Mouse (Mus musculus) G1E (cell line): Measurements from ENCODE around the gene Nrcam. TPM values are rescaled to one million over a fixed set of nuclear protein-coding genes. Genes with fewer than 3 reads are reported as not detected.

Source experiments
- ATAC-seq: 2 replicates; pipeline ENCODE4 v1.8.0; 2016; ENCODE audit warnings: mild to moderate bottlenecking; ENCODE audit not compliant: insufficient number of reproducible peaks, poor library complexity, low FRiP score, severe bottlenecking; ENCODE audit errors: extremely low read depth
- DNase-seq: peaks from one replicate; pipeline ENCODE4 v3.0.0; 2012; ENCODE audit warnings: low spot score
- H3K27me3 ChIP-seq: 2 replicates; pipeline ENCODE4 v1.6.1; 2012; ENCODE audit warnings: mild to moderate bottlenecking, low read length, inconsistent platforms; ENCODE audit not compliant: insufficient read depth
- H3K36me3 ChIP-seq: replicated peaks from 2 replicates; pipeline ENCODE3; 2012; ENCODE audit warnings: mild to moderate bottlenecking, inconsistent platforms
- H3K4me1 ChIP-seq: 2 replicates; pipeline ENCODE4 v1.6.1; 2012; ENCODE audit warnings: low read depth, low read length, inconsistent platforms, mixed read lengths; ENCODE audit not compliant: insufficient read depth
- H3K4me3 ChIP-seq: 2 replicates; pipeline ENCODE4 v1.5.1; 2012; ENCODE audit warnings: low read depth, mild to moderate bottlenecking, inconsistent platforms, low read length, moderate library complexity, mixed read lengths
- H3K9me3 ChIP-seq: replicated peaks from 2 replicates; pipeline ENCODE4 v1.6.1; 2012; ENCODE audit warnings: inconsistent platforms
- CTCF ChIP-seq: IDR thresholded peaks from 2 replicates; pipeline ENCODE4 v1.5.1; 2012; ENCODE audit warnings: low read depth, low read length, inconsistent platforms, mixed read lengths
- GATA1 ChIP-seq: IDR thresholded peaks from 2 replicates; pipeline ENCODE4 v1.6.1; 2012; ENCODE audit warnings: borderline replicate concordance, low read length, inconsistent platforms, mixed read lengths
- GATA2 ChIP-seq: IDR thresholded peaks from 2 replicates; pipeline ENCODE4 v1.6.1; 2012; ENCODE audit warnings: low read depth, low read length, inconsistent platforms, borderline replicate concordance
- POLR2AphosphoS5 ChIP-seq: IDR thresholded peaks from 2 replicates; pipeline ENCODE4 v1.6.1; 2012; ENCODE audit warnings: low read depth, low read length, inconsistent platforms; ENCODE audit not compliant: insufficient replicate concordance
- TAL1 ChIP-seq: conservative IDR thresholded peaks from 2 replicates; pipeline ENCODE4 v1.6.1; 2012; ENCODE audit warnings: low read depth, low read length, inconsistent platforms, mixed read lengths
- polyA plus RNA-seq: library from polyadenylated mRNA; stranded (reverse); fragments of >175 nt; gene quantifications from 2 replicates; pipeline ENCODE4 v1.2.3, GENCODE M21; 2012
- total RNA-seq, 2 experiments: library from RNA; stranded (forward) in 1 of 2; stranded (reverse) in 1 of 2; fragments of 200-1000 nt in 1 of 2; fragments of >200 nt in 1 of 2; fragmentation: Nextera tagmentation in 1 of 2; gene quantifications; 2 replicates each; pipeline ENCODE4 v1.2.3; 2014 to 2017

The Nrcam gene
- total and polyA plus RNA-seq, 3 experiments, result 0.66 TPM; not detected in 2

GRCm38 (mm10) chr12:44397782-44398181 is 69.1 kb downstream of the Nrcam start:
- Histone ChIP-seq H3K4me3 (no peak overlapping the region), H3K9me3 (no peaks in the 10 kb centered on the region), H3K27me3 (no peaks in the 10 kb centered on the region), H3K36me3 (no peaks in the 10 kb centered on the region), H3K4me1 (no peaks in the 10 kb centered on the region)
- ATAC-seq, result no peak
- TF ChIP-seq POLR2AphosphoS5 (no peak), GATA1 (no peak), GATA2 (no peak)
- no peak for DNase-seq

GRCm38 (mm10) chr12:44402134-44402533 is 73.4 kb downstream of the Nrcam start:
- no peaks in the 10 kb centered on the region for H3K27me3 ChIP-seq
- no peaks in the 10 kb centered on the region for H3K4me1 ChIP-seq
- no peak for TF ChIP-seq POLR2AphosphoS5
- TF ChIP-seq CTCF, result no peak
- no peak for TF ChIP-seq TAL1
- no peak for TF ChIP-seq GATA2
- TF ChIP-seq GATA1, result no peak
- DNase-seq (no peak), ATAC-seq (no peak)
- H3K4me3 ChIP-seq, result no peak overlapping the region
- no peaks in the 10 kb centered on the region for H3K36me3 ChIP-seq
- H3K9me3 ChIP-seq, result no peaks in the 10 kb centered on the region

- ATAC-seq (no peak), DNase-seq (no peak)
- Histone ChIP-seq H3K4me3 (no peak overlapping the region), H3K27me3 (no peaks in the 10 kb centered on the region), H3K4me1 (no peaks in the 10 kb centered on the region), H3K36me3 (no peaks in the 10 kb centered on the region), H3K9me3 (no peaks in the 10 kb centered on the region)
- TF ChIP-seq CTCF (no peak), GATA2 (no peak), TAL1 (no peak), POLR2AphosphoS5 (no peak)
Measured at GRCm38 (mm10) chr12:44403270-44403669, 74.6 kb downstream of the Nrcam start.

GRCm38 (mm10) chr12:44403731-44404424 is 75.2 kb downstream of the Nrcam start:
- Histone ChIP-seq H3K4me1 (no peaks in the 10 kb centered on the region), H3K9me3 (no peaks in the 10 kb centered on the region), H3K4me3 (no peak overlapping the region), H3K27me3 (no peaks in the 10 kb centered on the region), H3K36me3 (no peaks in the 10 kb centered on the region)
- no peak for TF ChIP-seq GATA2
- TF ChIP-seq POLR2AphosphoS5, result no peak
- TF ChIP-seq CTCF, result no peak
- TF ChIP-seq GATA1, result no peak
- TF ChIP-seq TAL1, result no peak
- ATAC-seq, result no peak
- no peak for DNase-seq

GRCm38 (mm10) chr12:44409786-44410185 is 81.1 kb downstream of the Nrcam start:
- no peak for TF ChIP-seq GATA2
- no peak for TF ChIP-seq TAL1
- TF ChIP-seq CTCF, result no peak
- TF ChIP-seq POLR2AphosphoS5, result no peak
- TF ChIP-seq GATA1, result no peak
- H3K9me3 ChIP-seq, result no peaks in the 10 kb centered on the region
- H3K27me3 ChIP-seq, result no peaks in the 10 kb centered on the region
- no peak for DNase-seq
- ATAC-seq, result no peak
- H3K4me1 ChIP-seq, result no peaks in the 10 kb centered on the region
- no peak overlapping the region for H3K4me3 ChIP-seq
- H3K36me3 ChIP-seq, result no peaks in the 10 kb centered on the region

- H3K27me3 ChIP-seq, result no peaks in the 10 kb centered on the region
- H3K4me3 ChIP-seq, result no peak overlapping the region
- DNase-seq, result no peak
- H3K4me1 ChIP-seq, result no peaks in the 10 kb centered on the region
- H3K9me3 ChIP-seq, result no peaks in the 10 kb centered on the region
- TF ChIP-seq TAL1, result no peak
- no peak for TF ChIP-seq CTCF
- TF ChIP-seq POLR2AphosphoS5, result no peak
- TF ChIP-seq GATA1, result no peak
- no peak for TF ChIP-seq GATA2
- ATAC-seq, result no peak
- no peaks in the 10 kb centered on the region for H3K36me3 ChIP-seq
Measured at GRCm38 (mm10) chr12:44411031-44411430, 82.3 kb downstream of the Nrcam start.
